Mouse (Mus musculus) C2C12 (cell line): Measurements from ENCODE around the gene Pitpna.
"Not testable (repeated sequence)": the region's sequence is repeated elsewhere in the genome, so short reads cannot be mapped to it uniquely, and the experiment has no call there.

Experiments
- CTCF ChIP-seq: IDR thresholded peaks from one replicate; pipeline ENCODE4 v1.5.1; 2011; ENCODE audit not compliant: control insufficient read depth, insufficient read depth, insufficient read length
- MAX ChIP-seq: IDR thresholded peaks from one replicate; pipeline ENCODE4 v1.6.1; 2011; ENCODE audit warnings: mild to moderate bottlenecking, control low read depth
- MYOD1 ChIP-seq: IDR thresholded peaks from one replicate; pipeline ENCODE4 v1.6.1; 2011; ENCODE audit warnings: low read depth; ENCODE audit not compliant: control insufficient read depth, insufficient read length
- MYOG ChIP-seq: IDR thresholded peaks from one replicate; pipeline ENCODE4 v1.6.1; 2011; ENCODE audit not compliant: control insufficient read depth, insufficient read length; ENCODE audit errors: extremely low read depth
- USF1 ChIP-seq: IDR thresholded peaks from one replicate; pipeline ENCODE4 v1.6.1; 2011; ENCODE audit warnings: low read depth, mild to moderate bottlenecking, control low read depth, moderate library complexity

- TF ChIP-seq CTCF, MYOD1, USF1, MAX, MYOG: not testable (repeated sequence)
Measured at GRCm38 (mm10) chr11:75599802-75600201, 11.9 kb downstream of the Pitpna start.
